In genomic region chr11:115841044-115841443, GRCm38 (mm10) we compare ENCODE assay signal across 17 mouse cellular contexts. TPM values are rescaled to one million over a fixed set of nuclear protein-coding genes. Genes with fewer than 3 reads are reported as not detected.
A peak's percentile ranks its signal among the peaks of the same experiment; 100 is the strongest.
DNase-seq lines count a peak whose midpoint lies in the region; ATAC-seq and TF ChIP-seq lines count a peak whose summit lies in the region.
"Had no signal": no experiment of that assay in that cellular context is flagged by ENCODE, and none has a peak within 500 bp of the region (broad histone marks: within the 10 kb centered on the region; RNA-seq: fewer than 3 reads in every experiment).

No protein-coding gene starts in this region.

- 90% methylated on average over 6 of the region's 6 CpGs for WGBS in kidney, adult 2 months
- WGBS in stomach, postnatal 0 days, result 90% methylated on average over 6 of the region's 6 CpGs

- H3K27me3 ChIP-seq in kidney, adult 2 months (replicated peaks; ENCODE audit: control insufficient read depth, insufficient read depth, low read length), result no peaks in the 10 kb centered on the region
- no peaks in the 10 kb centered on the region for H3K27me3 ChIP-seq in testis, adult 2 months (ENCODE audit: control insufficient read depth, insufficient read depth, low read length)
- no peaks in the 10 kb centered on the region for H3K27me3 ChIP-seq in stomach, postnatal 0 days (ENCODE audit: control insufficient read depth, insufficient read depth, low read length)
- H3K27me3 ChIP-seq: forebrain, embryonic 15.5 days; liver, embryonic 15.5 days; neural tube, embryonic 15.5 days had no signal

- H3K4me3 ChIP-seq in kidney, adult 2 months (ENCODE audit: insufficient read depth, low read depth, low read length), result no peak overlapping the region
- H3K4me3 ChIP-seq in testis, adult 2 months (ENCODE audit: control insufficient read depth, low read depth, low read length), result no peak overlapping the region
- no peak overlapping the region for H3K4me3 ChIP-seq in stomach, postnatal 0 days (ENCODE audit: low read depth, low read length)
- H3K4me3 ChIP-seq: embryonic facial prominence, embryonic 13.5 days; forebrain, embryonic 15.5 days; liver, embryonic 15.5 days; midbrain, embryonic 12.5 days; neural tube, embryonic 15.5 days had no signal

- H3K4me1 ChIP-seq in kidney, adult 2 months (ENCODE audit: control insufficient read depth, insufficient read depth, low read length), result peaks cover 74% of the 10 kb centered on the region
- H3K4me1 ChIP-seq in testis, adult 2 months (ENCODE audit: control insufficient read depth, insufficient read depth, low read length), result peaks cover 4% of the 10 kb centered on the region
- H3K4me1 ChIP-seq in stomach, postnatal 0 days (replicated peaks; ENCODE audit: control insufficient read depth, insufficient read depth), result peaks cover 2% of the 10 kb centered on the region; the same call in 1 of the 2 replicates
- H3K4me1 ChIP-seq: forebrain, embryonic 15.5 days; neural tube, embryonic 15.5 days had no signal

- TF ChIP-seq EP300 in stomach, postnatal 0 days (optimal IDR thresholded peaks at IDR 0.05), result no peak

- no peaks in the 10 kb centered on the region for H3K9me3 ChIP-seq in stomach, postnatal 0 days (ENCODE audit: control insufficient read depth, low read length)
- H3K9me3 ChIP-seq: embryonic facial prominence, embryonic 13.5 days; forebrain, embryonic 15.5 days; midbrain, embryonic 12.5 days; neural tube, embryonic 15.5 days had no signal

- H3K27ac ChIP-seq in kidney, adult 2 months (ENCODE audit: insufficient read depth, low read depth, low read length), result no peak overlapping the region
- no peak overlapping the region for H3K27ac ChIP-seq in testis, adult 2 months (ENCODE audit: control insufficient read depth, insufficient read depth, low read depth, low read length)
- H3K27ac ChIP-seq in stomach, postnatal 0 days (replicated peaks), result no peak overlapping the region
- H3K27ac ChIP-seq: forebrain, embryonic 15.5 days; midbrain, embryonic 12.5 days; neural tube, embryonic 15.5 days had no signal

- no peak overlapping the region for H3K9ac ChIP-seq in stomach, postnatal 0 days (ENCODE audit: low read length)
- H3K9ac ChIP-seq: embryonic facial prominence, embryonic 13.5 days; forebrain, embryonic 15.5 days; midbrain, embryonic 12.5 days; neural tube, embryonic 15.5 days had no signal

- no peak for DNase-seq in kidney, adult 2 months
- DNase-seq in kidney, adult 9 months, result no peak
- DNase-seq in testis, postnatal 10 days (ENCODE audit: low spot score), result no peak
- DNase-seq in induced T-regulatory cell, adult 2 months (ENCODE audit: low read depth), result peak; percentile 32
- no peak for DNase-seq in stomach, postnatal 0 days (ENCODE audit: low spot score)
- DNase-seq in adrenal gland, postnatal 4 days (ENCODE audit: low spot score in 2 of 2), result no peak
- DNase-seq in layer of hippocampus, adult 9-10 months (ENCODE audit: low spot score), result no peak
- DNase-seq: cerebellum, adult 9-11 months; gastrocnemius, postnatal 25 days; thymus, adult 18-20 months had no signal

- no peak for ATAC-seq in stomach, postnatal 0 days (ENCODE audit: low FRiP score, low TSS enrichment)
- ATAC-seq: forebrain, embryonic 15.5 days; inflammation-experienced regulatory T-cells, adult 6 months had no signal

- TF ChIP-seq CTCF in kidney, adult 2 months (conservative IDR thresholded peaks at IDR 0.05; ENCODE audit: insufficient read depth, insufficient read length, low read depth, low read length), result peak; percentile 24
- TF ChIP-seq CTCF in testis, adult 2 months (IDR thresholded peaks at IDR 0.05; ENCODE audit: control insufficient read depth, insufficient read depth, insufficient replicate concordance, low read depth, low read length), result peak; percentile 62; the same call in 1 of the 2 replicates
- peak; percentile 56 for TF ChIP-seq CTCF in stomach, postnatal 0 days (IDR thresholded peaks at IDR 0.05; ENCODE audit: low read depth)

- TF ChIP-seq POLR2A in kidney, adult 2 months (IDR thresholded peaks at IDR 0.05; ENCODE audit: low read depth, low read length), result no peak
- TF ChIP-seq POLR2A in testis, adult 2 months (IDR thresholded peaks at IDR 0.05; ENCODE audit: control insufficient read depth, low read depth, low read length), result no peak

- H3K4me2 ChIP-seq in stomach, postnatal 0 days (replicated peaks; ENCODE audit: low read depth), result no peak overlapping the region
- H3K4me2 ChIP-seq: embryonic facial prominence, embryonic 13.5 days; forebrain, embryonic 15.5 days; midbrain, embryonic 12.5 days; neural tube, embryonic 15.5 days had no signal

- peaks cover 8% of the 10 kb centered on the region for H3K36me3 ChIP-seq in kidney, adult 2 months (ENCODE audit: control insufficient read depth, insufficient read depth, low read length)
- H3K36me3 ChIP-seq in testis, adult 2 months (ENCODE audit: control insufficient read depth, insufficient read depth, low read length), result no peaks in the 10 kb centered on the region
- H3K36me3 ChIP-seq in stomach, postnatal 0 days (ENCODE audit: control insufficient read depth, insufficient read depth, low read length), result no peaks in the 10 kb centered on the region; the same call in 1 of the 2 replicates
- H3K36me3 ChIP-seq: forebrain, embryonic 15.5 days; midbrain, embryonic 12.5 days; neural tube, embryonic 15.5 days had no signal

RNA-seq across cellular contexts. Expression of gene Myo15b, which starts 17.2 kb away (rescaled TPM):
- 104 and 132 TPM in 2 replicates for polyA plus RNA-seq in kidney, adult 2 months (2012; rRNA removed)
- 11.7 and 12.1 TPM in 2 replicates for polyA plus RNA-seq in testis, adult 2 months (2012; rRNA removed)
- polyA plus RNA-seq in stomach, postnatal 0 days (2015; fragmentation: Nextera tagmentation; extraction: Ambion mirVana), result 16.0 and 18.2 TPM in 2 replicates
- total RNA-seq in adrenal gland, postnatal 4 days (2021), result 1 to 10 TPM; 1.1 to 6.8 TPM
- total RNA-seq: gastrocnemius, postnatal 25 days had no signal
- polyA plus RNA-seq: inflammation-experienced regulatory T-cells, adult 6 months had no signal

RNA-seq across cellular contexts. Expression of gene Llgl2, which starts 17.2 kb away (rescaled TPM):
- polyA plus RNA-seq in kidney, adult 2 months (2012; rRNA removed), result 153 and 166 TPM in 2 replicates
- 3.1 and 9.0 TPM in 2 replicates for polyA plus RNA-seq in testis, adult 2 months (2012; rRNA removed)
- 58.4 and 63.5 TPM in 2 replicates for polyA plus RNA-seq in stomach, postnatal 0 days (2015; fragmentation: Nextera tagmentation; extraction: Ambion mirVana)
- total RNA-seq in adrenal gland, postnatal 4 days (2021), result 10 to 100 TPM; 15.8 to 25.6 TPM

RNA-seq across cellular contexts. Expression of gene Tsen54, which starts 26.5 kb away (rescaled TPM):
- 36.4 and 43.4 TPM in 2 replicates for polyA plus RNA-seq in kidney, adult 2 months (2012; rRNA removed)
- 12.9 and 14.7 TPM in 2 replicates for polyA plus RNA-seq in testis, adult 2 months (2012; rRNA removed)
- 18.8 and 20.1 TPM in 2 replicates for polyA plus RNA-seq in stomach, postnatal 0 days (2015; fragmentation: Nextera tagmentation; extraction: Ambion mirVana)
- 10 to 100 TPM; 25.4 to 26.3 TPM for total RNA-seq in adrenal gland, postnatal 4 days (2021)

RNA-seq across cellular contexts. Expression of gene Caskin2, which starts 27.6 kb away (rescaled TPM):
- polyA plus RNA-seq in kidney, adult 2 months (2012; rRNA removed), result 36.9 and 46.7 TPM in 2 replicates
- 7.6 and 8.6 TPM in 2 replicates for polyA plus RNA-seq in testis, adult 2 months (2012; rRNA removed)
- polyA plus RNA-seq in stomach, postnatal 0 days (2015; fragmentation: Nextera tagmentation; extraction: Ambion mirVana), result 6.6 and 8.6 TPM in 2 replicates
- 10 to 100 TPM; 59.9 to 61.1 TPM for total RNA-seq in adrenal gland, postnatal 4 days (2021)

RNA-seq across cellular contexts. Expression of gene Smim5, which starts 58.7 kb away (rescaled TPM):
- polyA plus RNA-seq in kidney, adult 2 months (2012; rRNA removed), result 26.1 and 26.7 TPM in 2 replicates
- 0.72 TPM in 1 of 2 replicates, not detected in the other for polyA plus RNA-seq in testis, adult 2 months (2012; rRNA removed)
- polyA plus RNA-seq in stomach, postnatal 0 days (2015; fragmentation: Nextera tagmentation; extraction: Ambion mirVana), result 16.8 and 17.9 TPM in 2 replicates
- total RNA-seq in adrenal gland, postnatal 4 days (2021), result 1 to 10 TPM; 2.1 to 2.3 TPM
